Mouse (Mus musculus) midbrain, embryonic 13.5 days (tissue): ENCODE data around the gene Fam92b. TPM values are rescaled to one million over a fixed set of nuclear protein-coding genes. Genes with fewer than 3 reads are reported as not detected.

Experiments used
- ATAC-seq: fragments of 200-750 bp; cut with Nextera tagmentation; 2 replicates; pipeline ENCODE4 v1.8.0; 2017; ENCODE audit warnings: mild to moderate bottlenecking, moderate TSS enrichment, moderate library complexity
- H3K27ac ChIP-seq: fragments of 300-500 bp; sonication (generic); 2 replicates; pipeline ENCODE4 v1.5.1; 2015; ENCODE audit warnings: inconsistent platforms, mild to moderate bottlenecking, moderate library complexity
- H3K27me3 ChIP-seq: fragments of 300-500 bp; sonication (generic); 2 replicates; pipeline ENCODE4 v1.6.1; 2015; ENCODE audit warnings: mild to moderate bottlenecking, inconsistent platforms
- H3K36me3 ChIP-seq: fragments of 300-500 bp; sonication (generic); 2 replicates; pipeline ENCODE4 v1.6.1; 2015; ENCODE audit warnings: mild to moderate bottlenecking, inconsistent platforms
- H3K4me1 ChIP-seq: fragments of 300-500 bp; sonication (generic); replicated peaks from 2 replicates; pipeline ENCODE4 v1.6.1; 2015; ENCODE audit warnings: inconsistent platforms
- H3K4me2 ChIP-seq: fragments of 300-500 bp; sonication (generic); replicated peaks from 2 replicates; pipeline ENCODE4 v1.6.1; 2015; ENCODE audit warnings: moderate library complexity, mild to moderate bottlenecking, inconsistent platforms
- H3K4me3 ChIP-seq: fragments of 300-500 bp; sonication (generic); replicated peaks from 2 replicates; pipeline ENCODE4 v1.5.1; 2015; ENCODE audit warnings: mild to moderate bottlenecking, inconsistent platforms
- H3K9ac ChIP-seq: fragments of 300-500 bp; sonication (generic); replicated peaks from 2 replicates; pipeline ENCODE4 v1.6.1; 2015; ENCODE audit warnings: mild to moderate bottlenecking, inconsistent platforms
- H3K9me3 ChIP-seq: fragments of 300-500 bp; sonication (generic); 2 replicates; pipeline ENCODE4 v1.6.1; 2016; ENCODE audit warnings: mild to moderate bottlenecking, inconsistent platforms
- WGBS: fragments of 180-500 bp; shearing (Covaris S2); methylation state at CpG from one replicate; pipeline ENCODE4 v1.1.7; 2015; 5-methylcytosine and 5-hydroxymethylcytosine counted together
- polyA plus RNA-seq: library from polyadenylated mRNA; unstranded; fragments of >200 nt; fragmentation: Nextera tagmentation; extraction: Ambion mirVana; gene quantifications from 2 replicates; pipeline ENCODE4 v1.2.1, GENCODE M21; 2015

The Fam92b gene
- polyA plus RNA-seq, 1 experiment from 2014 or later = 2.3 TPM

GRCm38 (mm10) chr8:120119931-120120330 lies 57.3 kb downstream of the Fam92b start:
- no peaks in the 10 kb centered on the region for H3K36me3 ChIP-seq
- H3K27me3 ChIP-seq = peaks cover 24% of the 10 kb centered on the region
- peaks cover 16% of the 10 kb centered on the region for H3K4me1 ChIP-seq
- no peaks in the 10 kb centered on the region for H3K9me3 ChIP-seq
- WGBS = 82% methylated on average over 6 of the region's 6 CpGs
- no peak overlapping the region for H3K4me3 ChIP-seq
- ATAC-seq = no peak
- no peak overlapping the region for H3K27ac ChIP-seq
- H3K4me2 ChIP-seq = no peak overlapping the region
- H3K9ac ChIP-seq = no peak overlapping the region

- Histone ChIP-seq H3K9ac (no peak overlapping the region), H3K36me3 (no peaks in the 10 kb centered on the region), H3K27me3 (peaks cover 29% of the 10 kb centered on the region), H3K9me3 (no peaks in the 10 kb centered on the region), H3K27ac (no peak overlapping the region), H3K4me1 (peaks cover 16% of the 10 kb centered on the region), H3K4me3 (no peak overlapping the region), H3K4me2 (no peak overlapping the region)
- ATAC-seq = no peak
- 61% methylated on average over 3 of the region's 3 CpGs for WGBS
Measured at GRCm38 (mm10) chr8:120119429-120119828, 57.8 kb downstream of the Fam92b start.

GRCm38 (mm10) chr8:120118847-120119246 lies 58.4 kb downstream of the Fam92b start:
- Histone ChIP-seq H3K9ac (no peak overlapping the region), H3K4me3 (no peak overlapping the region), H3K36me3 (no peaks in the 10 kb centered on the region), H3K9me3 (no peaks in the 10 kb centered on the region), H3K4me1 (peaks cover 12% of the 10 kb centered on the region), H3K4me2 (no peak overlapping the region), H3K27ac (no peak overlapping the region), H3K27me3 (peaks cover 31% of the 10 kb centered on the region)
- 88% methylated on average over 5 of the region's 5 CpGs for WGBS
- ATAC-seq = no peak

- Histone ChIP-seq H3K9ac (no peak overlapping the region), H3K27me3 (peaks cover 31% of the 10 kb centered on the region), H3K4me3 (no peak overlapping the region), H3K36me3 (no peaks in the 10 kb centered on the region), H3K9me3 (no peaks in the 10 kb centered on the region), H3K4me1 (peaks cover 14% of the 10 kb centered on the region), H3K4me2 (no peak overlapping the region), H3K27ac (no peak overlapping the region)
- 92% methylated on average over 9 of the region's 9 CpGs for WGBS
- no peak for ATAC-seq
Measured at GRCm38 (mm10) chr8:120118162-120118561, 59.1 kb downstream of the Fam92b start.

GRCm38 (mm10) chr8:120116600-120116999 lies 60.7 kb downstream of the Fam92b start:
- Histone ChIP-seq H3K4me1 (peaks cover 19% of the 10 kb centered on the region), H3K9ac (no peak overlapping the region), H3K4me2 (no peak overlapping the region), H3K27me3 (peaks cover 31% of the 10 kb centered on the region), H3K4me3 (no peak overlapping the region), H3K9me3 (no peaks in the 10 kb centered on the region), H3K27ac (no peak overlapping the region), H3K36me3 (no peaks in the 10 kb centered on the region)
- no peak for ATAC-seq
- 82% methylated on average over 7 of the region's 7 CpGs for WGBS

Other genes with a start within 250 kb of the Fam92b start
- 1.9 and 2.1 TPM in 2 replicates for gene Crispld2, start 185.0 kb downstream of the Fam92b start, polyA plus RNA-seq
- 28.3 and 30.2 TPM in 2 replicates for gene Zdhhc7, start 76.0 kb downstream of the Fam92b start, polyA plus RNA-seq
- gene 6430548M08Rik, start 63.3 kb downstream of the Fam92b start, polyA plus RNA-seq = 23.1 and 23.3 TPM in 2 replicates
- 22.3 and 22.5 TPM in 2 replicates for gene Gse1, start 51.0 kb upstream of the Fam92b start, polyA plus RNA-seq